Mouse (Mus musculus) kidney, adult 2 months (tissue): ENCODE measurements at regions not wholly inside any gene's neighbourhood (a gene's known extent, or its start where the extent isn't known, plus 50 kb on each side); places are given as distances from the start of the nearest gene placed in this dataset.

Experiments used
- DNase-seq: peaks from one replicate; pipeline ENCODE4 v3.0.0; 2021
- H3K27ac ChIP-seq: fragments of 200-500 bp; 2 replicates; pipeline ENCODE4 v1.5.1; 2012; ENCODE audit warnings: low read depth, low read length, control low read depth, inconsistent platforms; ENCODE audit not compliant: insufficient read depth
- H3K27me3 ChIP-seq: fragments of 200-500 bp; replicated peaks from 2 replicates; pipeline ENCODE4 v1.6.1; 2012; ENCODE audit warnings: mild to moderate bottlenecking, moderate library complexity, low read length, inconsistent platforms; ENCODE audit not compliant: control insufficient read depth, insufficient read depth
- H3K36me3 ChIP-seq: fragments of 200-500 bp; 2 replicates; pipeline ENCODE4 v1.6.1; 2012; ENCODE audit warnings: mild to moderate bottlenecking, moderate library complexity, low read length, inconsistent platforms; ENCODE audit not compliant: control insufficient read depth, insufficient read depth
- H3K4me1 ChIP-seq: fragments of 200-500 bp; 2 replicates; pipeline ENCODE4 v1.6.1; 2011; ENCODE audit warnings: low read length; ENCODE audit not compliant: control insufficient read depth, insufficient read depth
- H3K4me3 ChIP-seq: fragments of 200-500 bp; 2 replicates; pipeline ENCODE4 v1.5.1; 2011; ENCODE audit warnings: mild to moderate bottlenecking, low read depth, low read length, control low read depth; ENCODE audit not compliant: insufficient read depth
- CTCF ChIP-seq: fragments of 200-500 bp; conservative IDR thresholded peaks from 2 replicates; pipeline ENCODE4 v1.5.1; 2011; ENCODE audit warnings: low read depth, mild to moderate bottlenecking, control low read depth, low read length, moderate library complexity, mixed read lengths; ENCODE audit not compliant: insufficient read depth, insufficient read length
- POLR2A ChIP-seq: fragments of 200-500 bp; IDR thresholded peaks from one replicate; pipeline ENCODE4 v1.6.1; 2011; ENCODE audit warnings: low read depth, low read length, control low read depth
- WGBS: fragments of 180-500 bp; shearing (Covaris S2); methylation state at CpG from one replicate; pipeline ENCODE4 v1.1.7; 2018; 5-methylcytosine and 5-hydroxymethylcytosine counted together

DNA sequence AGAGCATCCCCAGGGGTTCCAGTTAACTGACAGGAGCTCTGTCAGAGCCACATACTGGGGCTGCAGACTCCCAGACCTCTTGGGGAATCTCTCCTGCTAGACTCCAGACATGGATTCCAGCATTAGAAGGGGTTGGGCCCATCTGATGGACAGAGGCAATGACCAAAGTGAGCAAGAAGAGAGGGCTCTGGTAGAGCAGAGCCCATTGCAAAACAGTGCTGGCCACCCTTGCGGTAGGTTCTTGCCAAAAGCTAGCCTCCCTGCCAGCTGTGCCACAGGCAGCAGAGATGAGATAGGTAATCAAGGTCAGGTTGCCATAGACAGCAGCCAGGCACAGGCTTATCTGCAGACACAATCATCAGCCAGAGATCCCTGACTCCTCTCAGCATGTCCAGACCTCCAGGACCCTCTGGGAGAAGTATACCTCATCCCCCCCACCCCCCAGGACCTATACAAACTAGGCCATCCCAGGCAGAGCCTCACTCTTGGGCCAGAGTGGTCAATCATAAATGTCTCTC lies 151.1 kb upstream of the Cdh4 start:
- WGBS, result 100% methylated on average over 1 of the region's 1 CpGs
- H3K27ac ChIP-seq, result no peak overlapping the region
- no peak for DNase-seq
- H3K4me3 ChIP-seq, result no peak overlapping the region
- no peak for TF ChIP-seq CTCF
- no peak for TF ChIP-seq POLR2A
- H3K36me3 ChIP-seq, result no peaks in the 10 kb centered on the region
- no peaks in the 10 kb centered on the region for H3K4me1 ChIP-seq
- no peaks in the 10 kb centered on the region for H3K27me3 ChIP-seq

GRCm38 (mm10) chr2:179291958-179292357 lies 150.3 kb upstream of the Cdh4 start:
- TF ChIP-seq CTCF, result no peak
- TF ChIP-seq POLR2A, result no peak
- H3K4me3 ChIP-seq, result no peak overlapping the region
- H3K27ac ChIP-seq, result no peak overlapping the region
- H3K4me1 ChIP-seq, result no peaks in the 10 kb centered on the region
- no peaks in the 10 kb centered on the region for H3K27me3 ChIP-seq
- WGBS, result 74% methylated on average over 8 of the region's 8 CpGs
- H3K36me3 ChIP-seq, result no peaks in the 10 kb centered on the region
- no peak for DNase-seq

DNA sequence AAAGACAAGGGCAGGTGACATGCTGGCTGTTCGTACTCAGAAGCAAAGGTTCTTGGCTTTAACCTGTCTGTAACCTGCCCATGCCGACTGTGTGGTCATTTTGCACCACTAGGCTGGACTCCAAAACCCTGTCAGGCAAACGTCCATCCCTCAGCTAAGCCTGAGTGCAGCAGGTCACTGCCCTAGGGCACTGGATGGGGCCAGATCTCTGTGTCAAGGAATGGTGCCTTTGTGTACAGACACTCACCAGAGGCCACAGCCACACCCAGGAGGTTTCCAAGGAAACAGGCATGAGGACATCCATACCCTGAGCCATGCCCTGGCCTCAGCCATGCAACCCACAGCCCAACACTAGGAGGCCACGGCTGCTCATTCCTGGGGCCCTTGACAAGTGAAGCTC lies 149.7 kb upstream of the Cdh4 start:
- no peak for TF ChIP-seq POLR2A
- TF ChIP-seq CTCF, result no peak
- DNase-seq, result no peak

DNA sequence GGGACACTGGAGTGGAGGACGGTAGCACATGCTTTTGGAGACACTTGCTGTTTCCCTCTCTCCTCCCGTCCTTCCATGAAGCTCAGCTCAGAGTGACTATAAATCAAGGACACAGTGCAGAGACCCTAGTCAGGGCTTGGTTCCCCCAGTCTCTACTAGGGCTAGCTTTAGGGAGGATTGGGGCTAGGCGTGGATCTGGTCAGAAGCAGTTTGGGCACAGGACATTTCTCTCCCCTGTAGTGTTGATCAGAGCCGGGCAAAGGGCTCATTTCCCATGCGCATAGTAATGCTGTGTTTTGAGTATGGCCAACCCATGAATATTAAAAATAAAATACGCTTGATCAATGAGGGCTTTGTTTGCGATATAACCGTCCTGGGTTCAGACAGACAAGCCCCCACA lies 149.1 kb upstream of the Cdh4 start:
- no peak for DNase-seq
- TF ChIP-seq POLR2A (no peak), CTCF (no peak)
- Histone ChIP-seq H3K4me1 (no peaks in the 10 kb centered on the region), H3K36me3 (no peaks in the 10 kb centered on the region), H3K27me3 (no peaks in the 10 kb centered on the region), H3K4me3 (no peak overlapping the region), H3K27ac (no peak overlapping the region)
- 68% methylated on average over 8 of the region's 8 CpGs for WGBS

More for the DNA sequence above, 149.7 kb upstream of the Cdh4 start:
- 34% methylated on average over 4 of the region's 4 CpGs for WGBS
- H3K27me3 ChIP-seq, result no peaks in the 10 kb centered on the region
- H3K27ac ChIP-seq, result no peak overlapping the region
- H3K4me3 ChIP-seq, result no peak overlapping the region
- no peaks in the 10 kb centered on the region for H3K36me3 ChIP-seq
- no peaks in the 10 kb centered on the region for H3K4me1 ChIP-seq

GRCm38 (mm10) chr2:179297057-179297456 lies 145.2 kb upstream of the Cdh4 start:
- Histone ChIP-seq H3K27ac (no peak overlapping the region), H3K4me3 (no peak overlapping the region), H3K36me3 (no peaks in the 10 kb centered on the region), H3K4me1 (no peaks in the 10 kb centered on the region), H3K27me3 (no peaks in the 10 kb centered on the region)
- TF ChIP-seq CTCF (no peak), POLR2A (no peak)
- WGBS, result 81% methylated on average over 9 of the region's 9 CpGs
- DNase-seq, result no peak

GRCm38 (mm10) chr2:179303765-179304164 lies 138.5 kb upstream of the Cdh4 start:
- TF ChIP-seq CTCF (no peak), POLR2A (no peak)
- Histone ChIP-seq H3K36me3 (no peaks in the 10 kb centered on the region), H3K27ac (no peak overlapping the region), H3K27me3 (no peaks in the 10 kb centered on the region), H3K4me1 (no peaks in the 10 kb centered on the region), H3K4me3 (no peak overlapping the region)
- DNase-seq, result no peak
- WGBS, result 23% methylated on average over 8 of the region's 8 CpGs

DNA sequence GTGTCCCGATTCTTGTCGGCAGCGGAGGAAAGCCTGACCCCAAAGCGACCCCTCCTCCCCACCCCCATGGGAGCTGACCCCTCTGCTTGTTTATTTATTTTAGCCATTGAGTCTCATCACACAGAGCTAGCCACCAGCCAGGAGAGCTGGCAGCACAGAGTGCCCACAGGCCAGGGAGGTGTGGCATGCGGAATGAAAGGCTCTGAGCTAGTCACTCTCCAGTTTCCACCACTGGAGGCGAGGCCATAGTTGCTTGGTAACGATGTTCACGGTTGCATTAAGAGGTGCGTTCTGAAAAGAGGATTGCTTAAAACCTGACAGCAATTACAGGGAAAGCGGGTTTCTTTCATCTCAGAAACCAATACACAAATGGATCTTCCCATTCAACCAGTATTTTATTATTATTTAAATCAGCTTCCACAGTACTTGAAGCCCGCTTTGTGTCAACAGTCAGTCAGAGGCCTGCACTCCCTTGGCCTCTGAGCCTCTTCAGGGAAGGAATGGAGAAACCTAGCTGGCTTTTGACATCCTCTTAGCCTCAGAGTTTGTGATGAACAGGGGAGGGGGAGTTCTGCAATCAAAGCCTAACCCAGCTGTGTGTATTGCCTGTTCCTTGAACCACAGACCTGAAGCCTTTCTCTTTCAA lies 134.8 kb upstream of the Cdh4 start:
- no peak overlapping the region for H3K27ac ChIP-seq
- no peaks in the 10 kb centered on the region for H3K27me3 ChIP-seq
- H3K36me3 ChIP-seq, result no peaks in the 10 kb centered on the region
- TF ChIP-seq CTCF (no peak), POLR2A (no peak)
- 22% methylated on average over 11 of the region's 11 CpGs for WGBS
- no peak overlapping the region for H3K4me3 ChIP-seq
- no peak for DNase-seq
- no peaks in the 10 kb centered on the region for H3K4me1 ChIP-seq
